Mouse (Mus musculus) subcutaneous adipose tissue, adult 2 months (tissue): ENCODE results near the gene Tmem41a. TPM values are rescaled to one million over a fixed set of nuclear protein-coding genes. Genes with fewer than 3 reads are reported as not detected.

Source experiments
- polyA plus RNA-seq: library from polyadenylated mRNA; depleted of rRNA; stranded (reverse); fragments of >200 nt; gene quantifications from 2 replicates; pipeline ENCODE4 v1.2.3, GENCODE M21; 2012; ENCODE audit warnings: low replicate concordance; rRNA removed

Tmem41a gene
- 15.3 and 20.7 TPM in 2 replicates for polyA plus RNA-seq

GRCm38 (mm10) chr16:21946761-21947715 is at the start of gene Tmem41a:
TSS of gene Tmem41a (minus strand) at chr16:21947552.

DNA sequence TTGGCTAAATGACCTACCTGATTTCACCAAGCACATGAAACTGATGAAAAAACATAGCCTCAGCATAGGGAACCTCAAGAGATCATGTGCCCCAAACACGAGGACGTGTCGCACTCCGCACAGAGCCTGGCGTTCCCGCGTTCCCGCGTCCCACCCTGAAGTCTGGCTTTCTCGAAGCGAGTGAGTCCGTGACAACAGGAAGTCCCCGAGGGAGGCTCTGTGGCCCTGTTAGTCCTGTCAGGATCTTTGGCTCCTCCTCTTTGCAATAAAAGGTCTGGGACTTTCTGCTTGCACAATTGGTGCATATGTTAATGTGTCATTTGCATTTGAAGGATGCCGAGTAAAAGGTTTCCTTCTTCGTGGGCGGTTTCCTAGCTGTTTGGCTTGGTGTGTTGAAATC is 48.0 kb upstream of the Tmem41a start, which contains the start of gene Liph:
Liph (minus strand) TSS at position 360 of the 400 bp plus-strand sequence.

Other genes starting within 250 kb of the Tmem41a start
- 17.1 and 33.2 TPM in 2 replicates for gene Ehhadh, start 159.7 kb downstream of the Tmem41a start, polyA plus RNA-seq
- gene Map3k13, start 153.2 kb downstream of the Tmem41a start, polyA plus RNA-seq: 0.24 and 1.1 TPM in 2 replicates
- 0.19 and 0.41 TPM in 2 replicates for gene Liph, start 48.1 kb upstream of the Tmem41a start, polyA plus RNA-seq
- gene Senp2, start 61.9 kb upstream of the Tmem41a start, polyA plus RNA-seq: 12.6 and 14.0 TPM in 2 replicates
- 1.2 and 5.7 TPM in 2 replicates for gene Igf2bp2, start 215.7 kb upstream of the Tmem41a start, polyA plus RNA-seq